Mouse (Mus musculus): Measurements from ENCODE around the gene Dntt. TPM values are rescaled to one million over a fixed set of nuclear protein-coding genes. Genes with fewer than 3 reads are reported as not detected.

Gene Dntt
- total and polyA plus RNA-seq, 2 experiments from 2014 or later: 0.08 TPM; not detected in 1

GRCm38 (mm10) chr19:41091901-41092300 is 62.8 kb downstream of the Dntt start:
- Histone ChIP-seq H3K4me2 (ENCODE audit: low read depth, low read length) (no peak overlapping the region), H3K4me1 (ENCODE audit: insufficient read depth, low read length) (no peaks in the 10 kb centered on the region), H3K9ac (replicated peaks; ENCODE audit: low read length) (no peak overlapping the region), H3K27ac (no peak overlapping the region), H3K36me3 (ENCODE audit: insufficient read depth, low read length) (no peaks in the 10 kb centered on the region), H3K9me3 (ENCODE audit: low read length) (no peaks in the 10 kb centered on the region), H3K27me3 (ENCODE audit: insufficient read depth, low read length) (no peaks in the 10 kb centered on the region; the same call in 1 of the 2 replicates), H3K4me3 (ENCODE audit: low read length) (no peak overlapping the region)
- WGBS: 79% methylated on average over 2 of the region's 2 CpGs
- ATAC-seq (no peak), DNase-seq (ENCODE audit: low spot score) (no peak)
- no peak for TF ChIP-seq CTCF (IDR thresholded peaks at IDR 0.05; ENCODE audit: low read depth)

DNA sequence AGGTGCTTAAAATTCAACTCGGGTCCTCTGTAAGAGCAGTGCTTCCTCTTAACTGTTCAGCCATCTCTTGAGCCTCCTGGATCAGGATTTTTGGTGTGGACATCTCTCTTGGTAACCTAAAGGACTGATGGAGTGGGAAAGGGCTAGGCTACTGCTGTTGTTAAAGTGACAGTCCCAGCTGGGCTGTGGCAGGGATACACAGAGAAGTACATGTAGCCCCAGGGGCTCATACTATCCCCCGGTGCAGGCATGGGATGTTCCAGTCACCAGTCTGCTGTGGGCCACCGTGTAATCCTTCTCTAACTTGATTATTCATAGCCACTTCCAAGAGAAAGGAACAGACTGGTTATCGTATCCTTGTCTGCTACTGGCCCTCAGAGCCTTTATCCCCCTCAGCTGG is 68.0 kb downstream of the Dntt start:
- no peak for ATAC-seq
- H3K36me3 ChIP-seq (ENCODE audit: insufficient read depth, low read length): no peaks in the 10 kb centered on the region
- no peak for DNase-seq (ENCODE audit: low spot score)
- no peak for TF ChIP-seq CTCF (IDR thresholded peaks at IDR 0.05; ENCODE audit: low read depth)
- H3K27ac ChIP-seq: no peak overlapping the region
- no peaks in the 10 kb centered on the region for H3K4me1 ChIP-seq (ENCODE audit: insufficient read depth, low read length)
- H3K4me3 ChIP-seq (ENCODE audit: low read length): no peak overlapping the region
- 39% methylated on average over 4 of the region's 4 CpGs for WGBS
- 0 out of 2 replicates have a peak, but pooled peaks cover 6% of the 10 kb centered on the region for H3K27me3 ChIP-seq (ENCODE audit: insufficient read depth, low read length)
- no peak overlapping the region for H3K9ac ChIP-seq (replicated peaks; ENCODE audit: low read length)
- no peak overlapping the region for H3K4me2 ChIP-seq (ENCODE audit: low read depth, low read length)
- H3K9me3 ChIP-seq (ENCODE audit: low read length): no peaks in the 10 kb centered on the region

DNA sequence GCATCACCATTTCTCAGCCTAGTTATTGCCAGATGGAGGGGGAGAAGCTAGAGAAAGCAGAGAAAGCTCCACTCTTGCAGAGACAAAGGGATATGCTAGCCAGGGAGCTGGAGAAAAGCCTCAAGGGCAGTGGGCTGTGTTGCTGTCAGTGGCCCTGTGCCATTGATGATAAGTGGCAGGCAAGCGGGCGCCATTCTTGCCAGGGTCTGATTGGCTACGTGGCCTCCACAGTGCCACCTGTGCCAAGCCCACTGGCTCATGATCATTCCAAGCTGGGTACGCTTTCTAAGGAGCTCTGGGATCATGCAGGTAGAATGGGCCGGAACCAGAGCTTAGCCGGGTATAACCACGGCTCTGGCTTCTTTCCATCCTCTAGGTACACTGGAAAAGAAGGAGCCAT is 71.8 kb downstream of the Dntt start:
- no peaks in the 10 kb centered on the region for H3K36me3 ChIP-seq (ENCODE audit: insufficient read depth, low read length)
- peak; percentile 67 for DNase-seq (ENCODE audit: low spot score)
- WGBS: 54% methylated on average over 7 of the region's 7 CpGs
- no peak for TF ChIP-seq CTCF (IDR thresholded peaks at IDR 0.05; ENCODE audit: low read depth)
- H3K4me2 ChIP-seq (ENCODE audit: low read depth, low read length): no peak overlapping the region
- no peak overlapping the region for H3K27ac ChIP-seq
- H3K27me3 ChIP-seq (ENCODE audit: insufficient read depth, low read length): 0 out of 2 replicates have a peak, but pooled peaks cover 10% of the 10 kb centered on the region
- H3K9me3 ChIP-seq (ENCODE audit: low read length): no peaks in the 10 kb centered on the region
- H3K4me1 ChIP-seq (ENCODE audit: insufficient read depth, low read length): no peaks in the 10 kb centered on the region
- peak; percentile 57 for ATAC-seq
- no peak overlapping the region for H3K9ac ChIP-seq (replicated peaks; ENCODE audit: low read length)
- no peak overlapping the region for H3K4me3 ChIP-seq (ENCODE audit: low read length)

DNA sequence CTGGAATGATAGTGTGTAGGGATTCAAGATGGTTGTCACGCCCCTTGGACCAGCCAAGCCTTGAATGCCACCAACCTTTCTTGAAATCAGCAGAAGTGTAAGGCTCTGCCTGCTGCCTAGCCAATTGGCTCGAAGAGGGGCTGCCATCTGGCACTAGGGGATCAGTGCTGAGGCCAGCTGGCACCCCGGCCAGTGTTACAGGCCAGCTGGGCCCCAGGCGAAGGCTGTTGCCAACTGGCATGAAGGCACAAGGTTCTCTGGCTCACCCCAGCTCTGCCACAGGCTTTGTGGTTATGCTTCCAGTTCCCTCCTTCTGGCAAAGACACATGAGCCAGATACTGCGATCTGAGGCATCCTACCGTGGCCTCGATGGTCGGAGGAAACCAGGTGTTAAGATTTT is 72.3 kb downstream of the Dntt start:
- no peak for TF ChIP-seq CTCF (IDR thresholded peaks at IDR 0.05; ENCODE audit: low read depth)
- peak; percentile 92 for ATAC-seq
- 43% methylated on average over 8 of the region's 8 CpGs for WGBS

DNA sequence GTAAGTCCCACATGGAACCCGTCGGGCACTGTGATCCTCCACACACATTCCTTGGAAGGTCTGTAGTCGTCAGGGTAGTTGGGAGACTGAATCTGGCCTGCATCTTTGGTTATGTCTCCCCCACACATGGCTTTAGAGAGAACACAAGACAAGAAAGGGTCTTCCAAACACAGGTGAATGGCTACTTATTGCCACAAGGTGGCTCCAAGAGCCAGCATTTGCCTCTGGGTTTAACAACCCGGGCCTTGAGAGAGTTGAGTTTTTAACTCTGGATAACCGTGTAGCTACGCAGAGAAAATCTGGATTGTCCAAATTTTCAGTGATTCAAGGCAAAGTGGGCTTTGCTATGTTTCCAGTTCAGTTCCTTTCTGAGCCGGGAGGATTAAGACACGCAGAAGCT is 75.8 kb downstream of the Dntt start:
- Histone ChIP-seq H3K4me2 (ENCODE audit: low read depth, low read length) (no peak overlapping the region), H3K27ac (no peak overlapping the region), H3K4me1 (ENCODE audit: insufficient read depth, low read length) (peaks cover 5% of the 10 kb centered on the region), H3K27me3 (ENCODE audit: insufficient read depth, low read length) (peaks cover 4% of the 10 kb centered on the region; the same call in 1 of the 2 replicates), H3K9me3 (ENCODE audit: low read length) (no peaks in the 10 kb centered on the region), H3K4me3 (ENCODE audit: low read length) (no peak overlapping the region), H3K9ac (replicated peaks; ENCODE audit: low read length) (no peak overlapping the region), H3K36me3 (ENCODE audit: insufficient read depth, low read length) (no peaks in the 10 kb centered on the region)
- peak; percentile 88 for DNase-seq (ENCODE audit: low spot score)
- WGBS: 34% methylated on average over 8 of the region's 8 CpGs
- ATAC-seq: 0 out of 2 replicates have a peak, but pooled peaks have one; percentile 41
- peak; percentile 89 for TF ChIP-seq CTCF (IDR thresholded peaks at IDR 0.05; ENCODE audit: low read depth)

More for the DNA sequence above, 72.3 kb downstream of the Dntt start:
- Histone ChIP-seq H3K9me3 (ENCODE audit: low read length) (no peaks in the 10 kb centered on the region), H3K4me1 (ENCODE audit: insufficient read depth, low read length) (no peaks in the 10 kb centered on the region), H3K27ac (no peak overlapping the region), H3K27me3 (ENCODE audit: insufficient read depth, low read length) (peaks cover 10% of the 10 kb centered on the region; the same call in 1 of the 2 replicates), H3K36me3 (ENCODE audit: insufficient read depth, low read length) (no peaks in the 10 kb centered on the region), H3K4me3 (ENCODE audit: low read length) (no peak overlapping the region), H3K9ac (replicated peaks; ENCODE audit: low read length) (no peak overlapping the region), H3K4me2 (ENCODE audit: low read depth, low read length) (no peak overlapping the region)
- DNase-seq (ENCODE audit: low spot score): peak; percentile 92

- no peak for DNase-seq (ENCODE audit: low spot score)
- Histone ChIP-seq H3K27ac (no peak overlapping the region), H3K4me2 (ENCODE audit: low read depth, low read length) (no peak overlapping the region), H3K4me1 (ENCODE audit: insufficient read depth, low read length) (peaks cover 7% of the 10 kb centered on the region), H3K9me3 (ENCODE audit: low read length) (no peaks in the 10 kb centered on the region), H3K9ac (replicated peaks; ENCODE audit: low read length) (no peak overlapping the region), H3K27me3 (ENCODE audit: insufficient read depth, low read length) (peaks cover 9% of the 10 kb centered on the region; the same call in 1 of the 2 replicates), H3K36me3 (ENCODE audit: insufficient read depth, low read length) (no peaks in the 10 kb centered on the region), H3K4me3 (ENCODE audit: low read length) (no peak overlapping the region)
- ATAC-seq: no peak
- 73% methylated on average over 8 of the region's 8 CpGs for WGBS
- TF ChIP-seq CTCF (IDR thresholded peaks at IDR 0.05; ENCODE audit: low read depth): no peak
Observed at GRCm38 (mm10) chr19:41107530-41107929, 78.5 kb downstream of the Dntt start.

DNA sequence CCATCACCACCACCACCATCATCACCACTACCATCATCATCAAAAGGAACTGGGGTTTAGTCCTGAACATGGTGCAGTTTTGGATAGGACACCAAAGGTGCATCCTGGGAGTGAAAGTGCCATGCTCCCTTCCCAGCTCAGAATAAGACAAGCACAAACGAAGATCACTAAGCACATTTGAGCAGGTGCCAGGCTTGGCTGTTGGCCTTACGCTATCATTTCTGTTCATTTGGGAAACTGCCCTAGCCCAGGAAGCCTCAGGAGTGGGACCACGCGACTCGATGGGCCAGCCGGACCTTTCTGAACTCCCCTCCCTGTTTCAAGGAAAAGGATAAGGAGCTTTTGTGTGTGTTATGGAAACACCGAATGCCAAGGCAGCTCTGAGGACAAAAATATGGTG is 79.6 kb downstream of the Dntt start:
- 47% methylated on average over 7 of the region's 7 CpGs for WGBS
- Histone ChIP-seq H3K4me2 (ENCODE audit: low read depth, low read length) (no peak overlapping the region), H3K4me1 (ENCODE audit: insufficient read depth, low read length) (peaks cover 7% of the 10 kb centered on the region), H3K4me3 (ENCODE audit: low read length) (no peak overlapping the region), H3K27me3 (ENCODE audit: insufficient read depth, low read length) (peaks cover 9% of the 10 kb centered on the region; the same call in 1 of the 2 replicates), H3K9ac (replicated peaks; ENCODE audit: low read length) (no peak overlapping the region), H3K9me3 (ENCODE audit: low read length) (no peaks in the 10 kb centered on the region), H3K36me3 (ENCODE audit: insufficient read depth, low read length) (no peaks in the 10 kb centered on the region), H3K27ac (no peak overlapping the region)
- no peak for TF ChIP-seq CTCF (IDR thresholded peaks at IDR 0.05; ENCODE audit: low read depth)
- ATAC-seq (no peak), DNase-seq (ENCODE audit: low spot score) (no peak)

Other genes starting within 250 kb of the Dntt start
- gene Ccnj, start 198.0 kb upstream of the Dntt start, total RNA-seq (2014; rRNA removed): 10.6 and 13.1 TPM in 2 replicates
- gene Ccnj, start 198.0 kb upstream of the Dntt start, polyA plus RNA-seq (2015; fragmentation: Nextera tagmentation; extraction: Ambion mirVana): 8.1 and 8.6 TPM in 2 replicates
- gene Zfp518a, start 134.6 kb upstream of the Dntt start, total RNA-seq (2014; rRNA removed): 8.0 and 9.9 TPM in 2 replicates
- 2.6 and 2.7 TPM in 2 replicates for gene Zfp518a, start 134.6 kb upstream of the Dntt start, polyA plus RNA-seq (2015; fragmentation: Nextera tagmentation; extraction: Ambion mirVana)
- gene Blnk, start 34.7 kb upstream of the Dntt start, total RNA-seq (2014; rRNA removed): 0.05 and 0.40 TPM in 2 replicates
- 1.1 and 1.4 TPM in 2 replicates for gene Blnk, start 34.7 kb upstream of the Dntt start, polyA plus RNA-seq (2015; fragmentation: Nextera tagmentation; extraction: Ambion mirVana)
- gene Opalin, start 47.8 kb downstream of the Dntt start, total RNA-seq (2014; rRNA removed): not detected in 2 replicates
- gene Opalin, start 47.8 kb downstream of the Dntt start, polyA plus RNA-seq (2015; fragmentation: Nextera tagmentation; extraction: Ambion mirVana): not detected in 2 replicates
- gene Tll2, start 177.6 kb downstream of the Dntt start, total RNA-seq (2014; rRNA removed): 1.2 and 2.8 TPM in 2 replicates
- gene Tll2, start 177.6 kb downstream of the Dntt start, polyA plus RNA-seq (2015; fragmentation: Nextera tagmentation; extraction: Ambion mirVana): 0.60 and 0.72 TPM in 2 replicates
- 99.0 and 108 TPM in 2 replicates for gene Tm9sf3, start 234.7 kb downstream of the Dntt start, total RNA-seq (2014; rRNA removed)
- gene Tm9sf3, start 234.7 kb downstream of the Dntt start, polyA plus RNA-seq (2015; fragmentation: Nextera tagmentation; extraction: Ambion mirVana): 67.4 and 68.1 TPM in 2 replicates